24 mouse cellular contexts compared by ENCODE assay signal in the genomic region with DNA sequence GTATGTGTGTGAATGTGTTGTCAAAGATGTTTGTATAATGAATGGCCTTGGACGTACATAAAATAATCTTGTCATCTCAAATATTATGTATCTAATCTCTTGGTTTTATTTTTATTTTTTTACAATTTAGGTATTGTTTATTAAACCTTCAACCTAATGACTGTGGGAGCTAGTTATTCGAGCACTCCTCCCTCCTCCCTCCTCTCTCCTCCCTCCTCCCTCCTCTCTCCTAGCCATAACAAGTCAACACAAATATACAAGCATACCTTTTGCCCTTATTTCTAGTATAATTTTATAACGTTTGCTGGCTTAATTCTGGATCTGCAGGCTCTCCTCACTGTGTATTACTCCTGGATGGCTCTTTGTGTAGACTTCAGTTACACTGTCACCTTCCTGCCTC.
"Had no signal": no experiment of that assay in that cellular context is flagged by ENCODE, and none has a peak within 500 bp of the region (broad histone marks: within the 10 kb centered on the region; RNA-seq: fewer than 3 reads in every experiment).

No protein-coding gene starts in this region.

- ATAC-seq: forebrain, postnatal 0 days; hindbrain, postnatal 0 days had no signal

- H3K27ac ChIP-seq: heart, embryonic 13.5 days; heart, embryonic 15.5 days; hindbrain, embryonic 13.5 days; hindbrain, embryonic 15.5 days; hindbrain, postnatal 0 days; kidney, embryonic 15.5 days; kidney, postnatal 0 days; limb, embryonic 13.5 days; limb, embryonic 15.5 days had no signal

- H3K9ac ChIP-seq: forebrain, postnatal 0 days; heart, embryonic 13.5 days; heart, embryonic 15.5 days; hindbrain, embryonic 13.5 days; hindbrain, embryonic 15.5 days; kidney, embryonic 15.5 days; limb, embryonic 13.5 days; limb, embryonic 15.5 days had no signal

- H3K9me3 ChIP-seq: heart, embryonic 13.5 days; heart, embryonic 15.5 days; hindbrain, embryonic 13.5 days; hindbrain, embryonic 15.5 days; kidney, embryonic 15.5 days; limb, embryonic 13.5 days; limb, embryonic 15.5 days had no signal

- H3K27me3 ChIP-seq: heart, embryonic 13.5 days; heart, embryonic 15.5 days; hindbrain, embryonic 13.5 days; hindbrain, embryonic 15.5 days; kidney, embryonic 15.5 days; limb, embryonic 13.5 days; limb, embryonic 15.5 days had no signal

- H3K36me3 ChIP-seq: heart, embryonic 13.5 days; heart, embryonic 15.5 days; hindbrain, embryonic 13.5 days; hindbrain, embryonic 15.5 days; kidney, embryonic 15.5 days; limb, embryonic 13.5 days; limb, embryonic 15.5 days had no signal

- H3K4me3 ChIP-seq: heart, embryonic 13.5 days; heart, embryonic 15.5 days; hindbrain, embryonic 13.5 days; hindbrain, embryonic 15.5 days; kidney, embryonic 15.5 days; limb, embryonic 13.5 days; limb, embryonic 15.5 days had no signal

- H3K4me2 ChIP-seq: heart, embryonic 11.5 days; heart, embryonic 13.5 days; heart, embryonic 15.5 days; hindbrain, embryonic 13.5 days; hindbrain, embryonic 15.5 days; kidney, embryonic 15.5 days; limb, embryonic 13.5 days; limb, embryonic 15.5 days had no signal

- DNase-seq: forebrain, postnatal 0 days; gastrocnemius, postnatal 14 days; gastrocnemius, postnatal 36 days; heart, adult 18-20 months; heart, postnatal 14 days; heart, postnatal 36 days; kidney, adult 11 months; kidney, adult 2 months; kidney, adult 9 months; kidney, postnatal 14 days; kidney, postnatal 36 days; layer of hippocampus, adult 9-11 months; layer of hippocampus, postnatal 36 days; left cerebral cortex, postnatal 4 days had no signal
